Mouse (Mus musculus) thymus, postnatal 14 days (tissue): Measurements from ENCODE around the gene Ssna1.

Experiments used
- DNase-seq: peaks from one replicate; pipeline ENCODE4 v3.0.0; 2021

Gene Ssna1

DNA sequence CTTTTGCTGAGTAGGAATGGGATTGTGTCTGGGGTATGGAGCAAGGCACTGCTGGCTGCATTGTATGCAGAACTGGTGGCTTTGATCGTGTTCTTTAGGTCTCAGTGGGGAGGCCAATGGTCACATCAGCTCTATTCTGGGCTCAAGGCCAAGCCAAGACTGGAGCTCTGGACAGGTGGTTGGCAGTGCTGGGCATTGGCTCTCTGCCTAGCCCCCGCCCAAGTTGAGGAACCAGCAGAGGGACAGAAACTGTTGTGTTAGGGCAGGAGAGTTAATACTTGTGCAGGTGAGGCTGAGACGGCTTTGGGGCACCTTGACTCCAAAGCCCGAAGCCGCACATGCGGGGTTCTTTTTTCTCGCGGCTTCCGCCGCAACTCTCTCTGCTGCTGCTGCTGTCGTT lies 17.4 kb upstream of the Ssna1 start, which contains the start of gene Lrrc26:
Gene Lrrc26, plus strand, starts transcription at position 265 of the 400 bp plus-strand sequence.
- DNase-seq = no peak

DNA sequence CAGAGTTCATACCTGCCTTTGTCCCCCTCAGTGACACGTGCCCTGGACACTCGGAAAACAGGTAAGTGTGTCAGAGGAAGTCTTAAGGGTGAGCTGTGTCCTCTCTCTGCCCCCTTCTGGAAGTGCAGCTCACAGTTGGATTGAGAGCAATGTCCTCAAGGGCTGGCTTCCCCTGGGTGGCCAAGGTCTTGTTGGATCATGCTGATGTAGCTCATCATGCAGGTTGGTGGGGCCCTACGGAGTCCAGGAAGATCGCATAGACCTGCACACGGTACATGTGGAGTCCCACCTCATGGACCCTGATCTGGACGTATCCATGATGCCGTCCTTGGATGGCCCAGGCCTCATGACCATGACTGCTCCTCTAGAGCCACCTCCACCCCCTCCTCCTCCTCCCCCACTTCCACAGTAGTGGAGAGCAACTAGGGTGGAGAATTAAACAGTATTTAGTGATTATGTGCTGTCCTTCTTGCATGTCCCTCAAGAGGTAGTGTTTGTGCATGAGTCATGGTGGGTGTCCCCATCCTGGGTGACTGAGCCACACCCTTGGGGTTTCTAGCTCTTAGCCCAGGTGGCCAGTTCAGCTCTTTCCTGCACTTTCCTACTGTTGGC lies 16.6 kb upstream of the Ssna1 start:
- DNase-seq = no peak

DNA sequence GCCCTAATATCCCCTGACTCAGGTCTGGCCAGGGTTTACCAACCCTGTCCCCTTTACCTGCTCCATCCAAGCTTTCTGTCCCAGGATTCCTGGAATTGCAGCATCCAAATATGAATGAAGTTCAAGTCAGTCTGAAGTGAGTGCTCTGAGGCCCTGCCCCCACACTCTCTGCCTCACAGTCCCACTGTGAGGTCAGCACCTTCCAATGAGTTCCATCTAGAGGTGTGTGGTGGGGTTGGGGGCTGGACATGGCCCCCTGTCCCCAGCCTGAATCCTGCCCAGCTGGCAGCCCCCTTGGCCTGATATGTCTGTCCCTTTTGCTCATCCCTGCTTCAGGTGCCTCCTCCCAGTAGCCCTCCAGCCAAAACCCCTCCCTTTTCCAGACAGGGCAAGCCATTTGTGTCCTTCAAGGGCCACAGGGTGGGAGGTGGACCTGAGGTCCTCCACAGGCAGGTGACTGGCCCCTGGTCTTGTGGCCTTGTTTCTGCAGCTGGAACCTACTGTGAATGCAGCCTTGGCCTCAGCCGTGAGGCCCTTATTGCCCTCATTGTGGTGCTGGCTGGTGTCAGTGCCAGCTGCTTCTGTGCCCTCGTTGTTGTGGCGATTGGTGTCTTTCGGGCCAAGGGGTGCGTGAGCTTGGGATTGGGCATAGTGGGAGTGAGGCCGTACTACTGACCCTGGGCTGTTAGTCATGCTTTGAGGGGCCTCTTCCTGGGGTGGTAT lies 15.8 kb upstream of the Ssna1 start, which contains the start of gene Tmem210:
Gene Tmem210, plus strand, starts transcription at position 219 of the 723 bp plus-strand sequence.
- no peak for DNase-seq

DNA sequence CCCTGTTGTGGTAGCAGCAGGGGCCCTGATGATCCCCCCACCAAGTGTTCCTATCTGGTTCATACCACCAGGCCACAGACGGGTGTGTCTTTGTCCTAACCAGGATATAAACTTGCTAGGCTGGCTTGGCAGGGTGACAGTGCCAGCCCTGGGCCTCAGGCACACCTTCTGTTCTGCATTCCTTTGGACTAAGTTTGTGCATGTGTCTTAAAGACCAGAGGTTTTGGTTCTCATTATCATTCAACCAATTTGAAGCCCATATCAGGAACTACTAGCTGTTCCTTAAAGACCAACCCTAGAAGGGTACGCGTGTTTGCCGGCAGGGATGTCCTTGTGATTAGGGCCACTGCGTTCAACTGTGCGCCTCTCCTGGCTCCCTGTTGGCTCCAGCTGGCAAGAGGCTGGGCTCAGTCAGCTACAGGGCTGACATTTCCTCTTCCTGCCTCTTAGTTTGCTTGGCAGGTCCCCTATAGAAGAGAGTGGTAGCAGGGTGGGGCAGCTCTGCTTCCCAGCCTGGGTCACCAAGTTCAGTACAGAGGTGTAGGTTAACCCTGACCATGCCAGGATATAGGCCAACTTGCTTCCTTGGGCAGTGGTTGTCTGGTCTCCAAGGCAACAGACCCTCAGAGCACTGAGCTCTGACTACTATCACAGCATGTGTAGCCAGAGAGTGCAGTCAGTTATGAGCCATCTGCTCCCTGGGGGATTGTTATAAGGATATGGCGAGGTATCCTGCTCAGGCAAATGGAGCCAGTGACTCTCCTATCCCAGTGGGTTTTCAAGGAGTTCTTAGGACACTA lies 14.8 kb upstream of the Ssna1 start:
- no peak for DNase-seq

DNA sequence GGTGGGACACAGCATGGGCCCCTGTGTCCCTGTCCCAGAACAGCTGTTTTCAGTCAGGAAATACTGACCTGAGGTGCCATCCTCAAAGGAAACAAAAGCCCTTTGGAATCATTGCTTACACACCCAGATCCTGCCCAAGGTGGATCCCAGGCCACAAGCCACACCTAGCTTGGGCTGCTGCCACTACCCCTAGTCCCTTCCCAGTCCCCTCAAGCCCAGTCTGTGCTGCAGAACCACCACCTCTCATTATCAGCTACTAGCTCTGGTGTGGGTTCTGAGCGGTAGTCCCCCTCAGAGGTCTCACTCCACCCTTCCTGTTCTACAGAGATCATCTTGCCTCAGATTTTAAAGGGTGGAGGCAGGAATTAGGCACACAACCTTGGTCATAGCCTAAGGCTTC lies 14.1 kb upstream of the Ssna1 start:
- no peak for DNase-seq

DNA sequence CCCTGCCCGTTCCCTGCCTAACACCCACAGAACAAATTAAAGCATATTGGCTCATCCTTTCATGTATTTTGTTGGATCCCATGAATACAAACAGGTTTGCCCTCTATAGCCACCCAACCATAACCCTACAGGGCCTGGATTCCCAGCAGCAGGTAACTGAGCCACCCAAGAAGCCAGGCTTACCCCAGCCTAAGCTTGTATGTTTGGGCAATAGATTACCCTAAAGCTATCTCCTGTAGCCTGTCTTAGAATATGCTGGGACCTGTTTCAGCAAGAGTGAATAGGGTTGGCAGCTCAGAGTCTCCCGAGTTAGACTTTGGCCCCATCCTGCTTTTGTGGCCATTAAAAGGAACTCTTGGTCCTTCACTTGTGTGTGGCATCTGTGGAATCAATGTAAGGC lies 13.3 kb upstream of the Ssna1 start:
- DNase-seq = no peak

DNA sequence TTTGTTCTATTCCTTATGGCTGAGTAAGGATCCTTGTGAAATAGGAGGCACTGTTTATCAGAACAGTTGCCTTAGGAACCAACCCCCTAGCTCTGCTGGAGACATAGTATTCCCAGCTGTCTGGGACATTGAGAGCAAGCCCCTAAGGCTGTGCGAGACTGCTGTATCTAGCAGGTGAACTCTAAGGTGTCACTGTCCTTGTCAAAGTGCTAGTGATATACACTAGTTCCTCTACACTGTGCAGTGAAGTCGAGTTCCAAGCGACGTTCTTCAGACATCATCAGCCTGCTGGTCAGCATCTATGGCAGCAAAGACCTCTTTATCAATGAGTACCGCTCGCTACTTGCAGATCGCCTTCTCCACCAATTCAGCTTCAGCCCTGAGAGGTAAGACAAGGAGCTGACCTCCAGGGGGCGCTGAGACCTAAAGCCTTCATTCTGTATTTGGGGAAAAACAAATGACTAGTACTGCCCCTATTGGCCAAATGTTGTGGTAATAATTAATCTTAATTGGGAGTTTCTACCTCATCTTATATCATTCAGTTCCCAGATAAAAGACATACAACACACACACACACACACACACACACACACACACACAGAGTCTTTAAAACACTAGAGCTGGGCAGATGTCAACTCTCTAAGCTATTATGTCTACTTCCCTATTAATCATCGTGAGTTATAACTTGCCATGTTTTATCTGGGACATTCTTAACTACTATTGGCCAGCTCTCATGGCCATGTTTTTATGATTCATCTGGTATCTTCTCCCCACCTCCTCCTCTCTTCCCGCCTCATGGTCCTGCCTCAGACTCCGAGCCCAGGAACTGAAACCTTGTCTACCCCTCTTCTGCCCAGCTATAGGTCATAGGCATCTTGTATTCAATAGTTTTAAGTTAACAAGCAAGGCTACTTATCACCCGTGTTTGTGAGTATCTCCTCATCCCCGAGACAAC lies 7.0 kb upstream of the Ssna1 start:
- peak; percentile 76 for DNase-seq

DNA sequence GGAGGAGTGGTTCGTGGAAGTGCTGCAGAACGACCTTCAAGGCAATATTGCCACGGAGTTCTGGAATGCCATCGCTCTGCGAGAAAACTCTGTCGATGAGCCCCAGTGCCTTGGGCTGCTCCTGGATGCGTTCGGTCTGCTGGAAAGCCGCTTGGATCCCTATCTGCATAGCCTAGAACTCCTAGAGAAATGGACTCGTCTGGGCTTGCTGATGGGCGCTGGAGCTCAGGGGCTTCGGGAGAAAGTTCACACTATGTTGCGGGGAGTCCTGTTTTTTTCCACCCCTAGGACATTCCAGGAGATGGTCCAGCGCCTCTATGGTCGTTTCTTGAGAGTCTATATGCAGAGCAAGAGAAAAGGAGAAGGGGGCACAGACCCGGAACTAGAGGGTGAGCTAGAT lies 772 bp upstream of the Ssna1 start:
- no peak for DNase-seq

DNA sequence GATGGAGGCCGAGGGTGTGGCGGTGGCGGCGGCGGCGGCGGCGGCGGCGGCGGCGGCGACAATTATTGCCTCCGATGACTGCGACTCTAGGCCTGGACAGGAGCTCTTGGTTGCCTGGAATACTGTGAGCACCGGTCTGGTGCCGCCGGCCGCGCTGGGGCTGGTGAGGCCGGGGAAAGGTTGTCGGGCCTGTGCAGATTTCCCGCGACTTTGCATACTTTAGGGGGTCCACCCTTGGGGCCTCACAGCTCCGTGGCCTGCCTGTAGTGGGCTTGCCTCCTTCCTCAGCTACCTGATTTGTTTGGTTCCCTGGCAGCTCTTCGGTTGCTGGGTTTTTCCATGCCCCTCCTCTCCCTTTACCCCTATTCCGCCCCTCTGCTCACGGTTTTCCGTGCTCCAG lies 277 bp upstream of the Ssna1 start:
- no peak for DNase-seq

DNA sequence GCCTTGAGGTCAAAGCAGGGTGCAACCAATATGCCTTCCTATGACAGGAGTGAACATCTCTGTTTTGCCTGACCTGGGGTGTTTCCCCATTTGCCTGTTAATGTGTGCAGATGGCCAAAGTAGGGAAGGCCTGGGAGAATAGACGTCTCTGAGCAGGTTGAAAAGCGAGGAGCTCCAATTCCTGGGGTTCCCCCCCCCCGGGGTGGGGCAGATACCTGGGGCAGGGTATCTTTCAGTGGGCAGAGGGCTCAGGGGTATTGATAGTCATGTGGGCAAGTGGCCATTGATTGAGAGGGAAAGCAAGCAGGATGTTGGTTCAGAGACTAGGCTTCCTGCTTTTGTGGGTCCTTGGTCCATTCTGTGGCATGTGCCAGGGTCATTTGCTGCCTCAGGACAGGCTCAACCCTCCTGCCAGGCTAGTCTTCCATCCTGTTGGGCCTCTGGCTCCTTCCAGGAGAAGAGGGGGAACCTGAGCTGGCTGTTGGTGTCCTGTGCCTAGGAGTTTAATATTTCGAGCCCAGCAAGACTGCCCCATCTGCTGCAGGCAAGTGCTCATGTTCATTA lies 4.4 kb downstream of the Ssna1 start:
- no peak for DNase-seq

DNA sequence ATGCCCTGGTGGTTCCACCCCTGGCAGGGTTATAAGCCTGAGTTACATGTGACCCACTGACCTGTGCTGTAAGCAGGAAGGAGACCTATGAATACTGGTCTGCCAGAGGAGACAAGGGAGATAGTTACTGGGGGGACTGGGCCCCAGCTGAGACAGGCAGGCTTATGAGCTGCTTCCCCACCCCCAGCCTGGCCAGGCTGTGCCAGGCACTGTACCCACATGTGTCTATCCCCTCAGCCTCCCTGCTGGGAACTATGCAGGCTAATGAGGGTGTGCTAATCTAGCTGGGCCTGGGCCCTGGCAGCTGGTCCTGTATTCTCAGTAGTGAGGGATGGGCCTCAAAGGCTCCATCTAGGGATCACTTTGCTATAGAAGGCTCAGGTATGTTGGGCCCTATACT lies 5.0 kb downstream of the Ssna1 start:
- DNase-seq = no peak

DNA sequence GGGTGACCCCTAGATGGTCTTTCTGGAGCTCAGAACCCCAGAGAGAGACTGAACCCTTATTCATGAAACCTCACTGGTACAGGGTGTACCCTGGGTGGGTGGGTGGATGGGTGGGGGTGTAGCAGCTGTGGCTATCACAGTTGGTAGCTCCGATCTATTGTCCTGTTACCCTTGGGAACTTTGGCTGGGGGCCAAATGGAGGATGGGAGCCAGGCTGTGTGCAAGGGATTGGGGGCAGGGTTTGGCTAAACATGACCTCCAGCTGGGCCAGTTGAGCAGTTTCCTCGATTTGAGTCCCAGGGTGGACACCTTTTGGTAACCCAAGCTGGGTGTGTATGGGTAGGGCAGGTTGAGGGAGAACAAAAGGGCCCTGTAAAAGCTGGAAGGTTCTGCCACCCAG lies 5.5 kb downstream of the Ssna1 start:
- DNase-seq = no peak

DNA sequence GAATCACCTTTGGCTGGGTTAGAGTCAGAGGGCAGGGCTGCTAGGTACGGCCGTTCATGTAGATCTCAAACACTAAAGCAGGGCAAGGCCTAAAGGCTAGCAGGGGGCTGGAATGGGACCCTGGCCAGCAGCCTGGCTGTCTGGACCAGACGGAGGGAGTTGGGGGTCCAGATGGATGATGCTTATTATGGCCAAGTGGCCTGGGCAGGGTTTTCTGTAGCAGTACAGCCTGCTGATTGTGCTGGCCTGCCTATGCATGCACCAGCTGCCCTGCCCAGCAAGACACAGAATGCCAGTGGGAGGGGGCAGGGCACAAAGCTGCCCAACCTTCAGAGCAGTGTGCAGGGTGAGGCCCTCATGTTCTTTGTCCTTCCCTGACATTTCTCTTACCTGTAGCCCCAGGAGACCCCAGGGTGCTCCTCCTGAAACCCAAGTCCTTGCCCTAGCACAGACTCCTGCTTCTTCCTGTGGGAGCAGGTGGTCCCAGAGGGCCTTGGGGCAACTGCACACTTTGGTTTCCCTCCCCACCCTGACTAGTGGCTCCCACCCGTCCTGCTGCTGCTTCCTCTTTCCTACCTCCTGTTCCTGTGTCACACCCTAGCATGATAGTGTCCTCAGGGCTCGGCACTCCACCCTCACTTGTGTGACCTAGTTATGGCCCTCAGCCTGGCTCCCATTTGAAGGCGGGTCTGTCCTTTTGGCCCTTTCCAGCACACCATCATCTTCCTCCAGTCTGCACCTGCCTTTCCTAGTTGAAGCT lies 6.2 kb downstream of the Ssna1 start:
- no peak for DNase-seq

DNA sequence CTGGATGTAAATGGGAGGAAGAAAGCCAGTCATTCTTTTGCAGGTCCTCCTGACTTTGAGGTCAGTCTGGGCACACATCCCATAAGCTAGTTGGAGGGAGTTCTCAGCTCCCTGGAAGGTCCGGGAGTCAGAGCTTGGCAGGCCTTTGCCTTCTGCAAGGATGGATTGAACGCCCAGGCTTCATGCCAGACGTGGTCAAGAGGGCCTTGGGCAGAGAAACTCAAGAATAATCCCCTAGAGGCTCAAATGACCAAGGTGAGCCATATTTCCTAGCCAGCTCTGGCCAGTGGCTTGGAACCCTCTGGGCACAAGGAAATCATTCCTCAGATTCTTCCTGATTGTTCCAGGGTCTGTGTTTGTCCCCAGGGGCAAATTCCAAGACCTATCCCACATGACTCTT lies 7.4 kb downstream of the Ssna1 start:
- no peak for DNase-seq

DNA sequence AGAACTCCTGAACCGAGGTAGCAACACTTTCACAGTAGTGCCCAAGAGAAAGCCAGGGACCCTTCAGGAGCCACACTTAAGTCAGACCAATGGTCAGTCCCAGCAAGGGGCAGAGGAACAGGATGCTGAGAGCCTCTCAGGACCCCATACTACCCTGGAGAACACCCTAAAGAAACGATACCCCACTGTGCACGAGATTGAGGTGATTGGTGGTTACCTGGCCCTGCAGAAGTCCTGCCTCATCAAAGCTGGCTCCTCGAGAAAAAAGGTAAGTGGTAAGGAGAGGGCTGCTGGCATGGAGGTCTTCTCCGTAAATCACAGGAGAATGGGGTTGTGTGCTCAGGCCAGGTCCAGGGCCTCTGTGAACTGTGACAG lies 8.0 kb downstream of the Ssna1 start:
- DNase-seq = no peak

DNA sequence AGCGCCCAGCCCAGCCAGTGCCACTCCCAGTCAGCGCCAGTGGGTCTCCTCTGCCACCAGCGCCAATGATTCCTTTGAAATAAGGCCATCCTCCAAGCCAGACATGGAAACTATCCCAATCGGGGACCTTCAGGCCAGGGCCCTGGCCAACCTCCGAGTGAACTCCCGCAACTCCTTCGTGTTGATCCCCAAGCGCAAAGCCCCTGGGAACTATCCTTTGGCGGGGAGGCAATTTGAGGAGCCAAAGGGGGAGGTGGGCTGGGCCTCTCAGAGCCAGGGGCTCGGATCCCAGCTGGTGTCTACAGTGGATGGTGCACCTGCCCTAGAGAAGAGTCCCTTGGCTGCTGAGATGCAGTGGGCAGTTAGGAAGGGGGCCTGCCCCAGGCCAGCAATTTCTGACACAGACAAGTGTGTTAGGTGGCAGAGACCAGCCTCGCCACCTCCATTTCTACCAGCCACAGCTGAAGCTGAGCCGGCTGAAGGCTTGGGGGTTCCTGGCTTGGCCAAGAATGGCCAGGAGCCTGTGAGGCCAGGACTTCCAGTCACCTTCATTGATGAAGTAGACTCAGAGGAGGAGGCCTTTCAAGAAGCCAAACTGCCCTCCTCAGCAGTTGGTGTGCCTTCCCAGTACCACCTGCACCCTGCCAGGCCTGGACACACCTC lies 8.5 kb downstream of the Ssna1 start:
- DNase-seq = no peak

DNA sequence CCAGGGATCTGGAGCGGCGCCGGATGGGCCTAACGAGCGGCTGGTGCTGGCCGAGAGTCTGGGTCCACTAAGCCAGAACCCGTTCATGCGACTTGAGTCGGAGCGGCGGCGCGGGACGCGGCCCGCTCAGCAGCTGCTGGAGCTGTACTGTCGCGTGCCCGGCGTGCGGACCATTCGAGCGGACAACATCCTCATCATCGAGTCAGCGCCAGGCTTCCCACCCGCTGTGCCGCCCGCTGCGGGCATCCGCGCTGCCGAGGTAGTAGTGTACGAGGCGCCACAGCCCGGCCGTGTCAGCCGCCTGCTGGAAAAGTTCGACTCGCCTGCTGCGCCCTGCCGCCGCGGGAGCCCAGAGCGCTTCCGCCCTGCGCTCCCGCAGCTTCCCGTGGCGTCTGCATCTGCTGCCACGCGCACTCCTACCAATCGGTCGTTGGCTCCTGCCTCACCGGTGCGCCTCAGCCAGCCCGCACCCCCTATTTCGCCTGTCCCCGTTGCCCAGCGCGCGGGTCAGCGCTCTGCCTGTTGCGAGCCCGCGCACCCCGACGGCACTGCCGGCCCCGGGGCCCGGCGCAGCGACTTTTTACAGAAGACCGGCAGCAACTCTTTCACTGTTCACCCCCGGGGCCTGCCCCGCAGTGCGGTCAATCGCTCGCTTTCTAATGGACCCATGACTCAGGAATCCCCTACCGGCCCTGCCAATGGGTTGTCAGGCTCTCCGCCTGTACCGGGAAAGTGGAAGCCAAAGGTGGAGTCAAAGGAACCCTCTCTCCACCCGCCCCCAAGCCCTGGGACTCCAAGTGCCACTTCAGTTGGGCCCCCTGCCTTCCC lies 9.2 kb downstream of the Ssna1 start:
- DNase-seq = peak; percentile 74

DNA sequence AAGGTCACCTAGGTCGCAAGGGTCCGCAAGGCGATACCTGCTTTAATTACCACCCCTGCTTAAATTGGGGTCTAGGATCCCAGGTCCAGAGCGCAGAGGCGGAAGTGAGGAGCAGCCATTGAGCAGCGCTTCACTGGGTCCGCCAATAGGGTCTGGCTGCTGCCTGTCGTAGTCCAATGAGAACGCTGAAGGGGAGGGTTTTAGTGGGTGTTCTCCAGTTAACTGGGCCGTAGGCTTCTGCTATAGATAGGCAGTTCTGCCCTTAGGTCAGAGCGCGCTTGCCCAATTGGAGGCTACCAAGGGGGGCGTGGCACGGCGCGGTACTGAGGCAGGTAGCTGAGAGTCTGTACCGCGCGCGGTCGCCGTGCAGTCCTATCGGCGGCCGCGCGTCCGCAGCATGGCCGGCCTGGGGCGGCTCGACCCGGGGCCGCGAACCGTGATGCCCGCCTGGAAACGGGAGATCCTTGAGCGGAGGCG lies 9.9 kb downstream of the Ssna1 start, which contains the start of gene Tprn:
Gene Tprn, plus strand, starts transcription at position 328 of the 477 bp plus-strand sequence.
- peak; percentile 97 for DNase-seq

DNA sequence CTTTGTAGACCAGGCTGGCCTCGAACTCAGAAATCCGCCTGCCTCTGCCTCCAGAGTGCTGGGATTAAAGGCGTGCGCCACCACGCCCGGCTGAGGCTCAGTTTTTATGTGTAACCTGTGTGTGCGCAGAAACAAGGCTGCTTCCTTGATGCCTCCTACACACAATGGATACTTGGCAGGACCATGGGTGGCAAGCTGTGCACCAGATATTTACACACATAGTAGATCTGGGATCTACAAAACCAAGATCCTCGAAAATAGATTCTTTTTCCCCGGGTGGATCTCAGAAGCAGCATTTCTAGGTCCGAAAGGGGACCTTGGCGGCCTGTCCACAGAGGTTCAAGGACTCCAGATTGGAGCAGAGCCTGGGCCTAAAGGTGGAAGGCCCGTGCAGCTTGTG lies 10.4 kb downstream of the Ssna1 start:
- DNase-seq = no peak

DNA sequence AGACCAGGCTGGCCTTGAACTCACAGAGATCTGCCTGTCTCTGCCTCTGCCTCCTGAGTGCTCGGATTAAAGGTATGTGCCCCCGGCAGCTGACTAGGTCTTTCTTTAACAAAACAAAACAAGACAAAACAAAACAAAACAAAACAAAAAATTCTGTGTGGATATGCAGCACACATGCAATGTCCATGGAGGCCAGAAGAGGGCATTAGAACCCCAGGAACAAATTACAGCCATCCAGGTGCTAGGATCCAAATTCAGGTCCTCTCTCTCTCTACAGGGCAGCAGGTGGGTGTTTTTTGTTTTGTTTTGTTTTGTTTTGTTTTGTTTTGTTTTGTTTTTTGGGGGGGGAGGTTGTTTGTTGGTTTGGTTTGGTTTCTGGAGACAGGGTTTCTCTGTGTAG lies 13.4 kb downstream of the Ssna1 start:
- DNase-seq = no peak
